Comparison of ENCODE assay signal across 8 mouse cellular contexts in genomic region chr3:63899309-63899695, GRCm38 (mm10). TPM values are rescaled to one million over a fixed set of nuclear protein-coding genes. Genes with fewer than 3 reads are reported as not detected.
DNase-seq lines count a peak whose midpoint lies in the region; ATAC-seq lines count a peak whose summit lies in the region.

Plch1 (minus strand) TSS chr3:63899472.

- peak within 1 kb of the TSS; percentile 78 for H3K27ac ChIP-seq in heart, embryonic 10.5 days
- H3K27ac ChIP-seq in brown adipose tissue, adult 24 weeks (replicated peaks; ENCODE audit: low read depth, low read length) = no peak within 1 kb of the TSS
- H3K27ac ChIP-seq in forebrain, embryonic 16.5 days (ENCODE audit: low read length) = peak within 1 kb of the TSS; percentile 89
- H3K27ac ChIP-seq in intestine, embryonic 16.5 days (ENCODE audit: low read length) = peak within 1 kb of the TSS; percentile 56
- H3K27ac ChIP-seq in midbrain, embryonic 15.5 days = peak within 1 kb of the TSS; percentile 91

- peak within 1 kb of the TSS; percentile 76 for H3K9ac ChIP-seq in forebrain, embryonic 16.5 days (replicated peaks; ENCODE audit: low read depth, low read length)
- H3K9ac ChIP-seq in intestine, embryonic 16.5 days (ENCODE audit: low read depth, low read length) = peak within 1 kb of the TSS; percentile 76
- peak within 1 kb of the TSS; percentile 75 for H3K9ac ChIP-seq in midbrain, embryonic 15.5 days

- WGBS in heart, embryonic 10.5 days = under 1% methylated on average over 12 of the region's 12 CpGs
- 0% methylated on average over 12 of the region's 12 CpGs for WGBS in forebrain, embryonic 16.5 days
- under 1% methylated on average over 12 of the region's 12 CpGs for WGBS in intestine, embryonic 16.5 days
- under 1% methylated on average over 12 of the region's 12 CpGs for WGBS in midbrain, embryonic 15.5 days

- DNase-seq in heart, embryonic 10.5 days (ENCODE audit: low spot score) = peak; percentile 88
- DNase-seq in heart, postnatal 25 days (ENCODE audit: low spot score) = no peak
- peak; percentile 21 for DNase-seq in liver
- DNase-seq in thymus, postnatal 10 days (ENCODE audit: low spot score in 2 of 2) = peak; percentile 13 to 20

- intact Hi-C loops in heart, postnatal 25 days (cut with DNase I) = no loop called here

- no peaks in the 10 kb centered on the region for H3K9me3 ChIP-seq in heart, embryonic 10.5 days
- no peaks in the 10 kb centered on the region for H3K9me3 ChIP-seq in forebrain, embryonic 16.5 days (ENCODE audit: control insufficient read depth, low read length)
- no peaks in the 10 kb centered on the region for H3K9me3 ChIP-seq in intestine, embryonic 16.5 days (ENCODE audit: control insufficient read depth, low read length)
- no peaks in the 10 kb centered on the region for H3K9me3 ChIP-seq in midbrain, embryonic 15.5 days

- peak; percentile 81 for ATAC-seq in forebrain, embryonic 16.5 days
- ATAC-seq in intestine, embryonic 16.5 days = peak; percentile 79
- ATAC-seq in midbrain, embryonic 15.5 days (replicated peaks) = peak; percentile 90

- H3K27me3 ChIP-seq in heart, embryonic 10.5 days (ENCODE audit: insufficient read depth, poor library complexity, severe bottlenecking) = peaks cover 7% of the 10 kb centered on the region; the same call in 1 of the 2 replicates
- no peaks in the 10 kb centered on the region for H3K27me3 ChIP-seq in forebrain, embryonic 16.5 days (replicated peaks; ENCODE audit: control insufficient read depth, insufficient read depth, low read length)
- no peaks in the 10 kb centered on the region for H3K27me3 ChIP-seq in intestine, embryonic 16.5 days (replicated peaks; ENCODE audit: control insufficient read depth, insufficient read depth, low read length)
- H3K27me3 ChIP-seq in midbrain, embryonic 15.5 days (replicated peaks) = no peaks in the 10 kb centered on the region

- H3K4me1 ChIP-seq in heart, embryonic 10.5 days = peaks cover 8% of the 10 kb centered on the region; the same call in 1 of the 2 replicates
- H3K4me1 ChIP-seq in brown adipose tissue, adult 24 weeks (ENCODE audit: control insufficient read depth, insufficient read depth, insufficient read length, low read length) = no peaks in the 10 kb centered on the region
- H3K4me1 ChIP-seq in forebrain, embryonic 16.5 days (replicated peaks; ENCODE audit: control insufficient read depth, insufficient read depth, low read length) = peaks cover 12% of the 10 kb centered on the region
- peaks cover 8% of the 10 kb centered on the region for H3K4me1 ChIP-seq in intestine, embryonic 16.5 days (ENCODE audit: control insufficient read depth, insufficient read depth, low read length)
- peaks cover 28% of the 10 kb centered on the region for H3K4me1 ChIP-seq in midbrain, embryonic 15.5 days

- no peaks in the 10 kb centered on the region for H3K36me3 ChIP-seq in heart, embryonic 10.5 days
- no peaks in the 10 kb centered on the region for H3K36me3 ChIP-seq in forebrain, embryonic 16.5 days (ENCODE audit: control insufficient read depth, insufficient read depth)
- H3K36me3 ChIP-seq in intestine, embryonic 16.5 days (ENCODE audit: control insufficient read depth, insufficient read depth, low read length) = no peaks in the 10 kb centered on the region
- no peaks in the 10 kb centered on the region for H3K36me3 ChIP-seq in midbrain, embryonic 15.5 days (replicated peaks)

- H3K4me2 ChIP-seq in forebrain, embryonic 16.5 days (ENCODE audit: low read length) = peak within 1 kb of the TSS; percentile 92
- peak within 1 kb of the TSS; percentile 95 for H3K4me2 ChIP-seq in intestine, embryonic 16.5 days (ENCODE audit: low read depth, low read length)
- H3K4me2 ChIP-seq in midbrain, embryonic 15.5 days = peak within 1 kb of the TSS; percentile 90

- H3K4me3 ChIP-seq in heart, embryonic 10.5 days = peak within 1 kb of the TSS; percentile 81
- peak within 1 kb of the TSS; percentile 59 for H3K4me3 ChIP-seq in brown adipose tissue, adult 24 weeks (ENCODE audit: insufficient read depth, low read depth, low read length)
- H3K4me3 ChIP-seq in forebrain, embryonic 16.5 days (replicated peaks; ENCODE audit: low read length) = peak within 1 kb of the TSS; percentile 89
- peak within 1 kb of the TSS; percentile 71 for H3K4me3 ChIP-seq in intestine, embryonic 16.5 days (ENCODE audit: low read length)
- peak within 1 kb of the TSS; percentile 96 for H3K4me3 ChIP-seq in midbrain, embryonic 15.5 days

RNA-seq across cellular contexts. Expression of gene Plch1, which starts in this region (rescaled TPM):
- polyA plus RNA-seq in heart, embryonic 10.5 days (2016; fragmentation: Nextera tagmentation; extraction: Ambion mirVana) = 1.0 and 2.0 TPM in 2 replicates
- not detected for total RNA-seq in heart, postnatal 25 days (2021)
- not detected in 2 replicates for polyA plus RNA-seq in brown adipose tissue, adult 24 weeks (2012; ENCODE audit: insufficient read depth, insufficient read length, missing spikeins)
- 5.6 and 6.1 TPM in 2 replicates for polyA plus RNA-seq in forebrain, embryonic 16.5 days (2015; fragmentation: Nextera tagmentation; extraction: Ambion mirVana)
- polyA plus RNA-seq in intestine, embryonic 16.5 days (2015; fragmentation: Nextera tagmentation; extraction: Ambion mirVana) = 4.8 and 5.4 TPM in 2 replicates
- polyA plus RNA-seq in midbrain, embryonic 15.5 days (2015; fragmentation: Nextera tagmentation; extraction: Ambion mirVana) = 9.9 and 11.0 TPM in 2 replicates
